Mouse (Mus musculus) left cerebral cortex, postnatal 36 days (tissue): ENCODE results near the gene Lce1l. TPM values are rescaled to one million over a fixed set of nuclear protein-coding genes. Genes with fewer than 3 reads are reported as not detected.
"Not testable (repeated sequence)": the region's sequence is repeated elsewhere in the genome, so short reads cannot be mapped to it uniquely, and the experiment has no call there.

Experiments
- DNase-seq, 2 experiments: peaks; one replicate each; pipeline ENCODE4 v3.0.0; 2021 to 2022; ENCODE audit warnings: low spot score in 2 of 2, mixed read lengths in 1 of 2
- intact Hi-C: fragments of 180-260 bp; cut with DNase I; formaldehyde crosslinking; loops from one replicate; pipeline ENCODE4 v1.15.1; 2025
- total RNA-seq, 2 experiments: library from RNA; stranded (reverse); gene quantifications; 2 replicates each; pipeline ENCODE4 v1.2.3; 2021

Lce1l gene
- not detected for total RNA-seq

DNA sequence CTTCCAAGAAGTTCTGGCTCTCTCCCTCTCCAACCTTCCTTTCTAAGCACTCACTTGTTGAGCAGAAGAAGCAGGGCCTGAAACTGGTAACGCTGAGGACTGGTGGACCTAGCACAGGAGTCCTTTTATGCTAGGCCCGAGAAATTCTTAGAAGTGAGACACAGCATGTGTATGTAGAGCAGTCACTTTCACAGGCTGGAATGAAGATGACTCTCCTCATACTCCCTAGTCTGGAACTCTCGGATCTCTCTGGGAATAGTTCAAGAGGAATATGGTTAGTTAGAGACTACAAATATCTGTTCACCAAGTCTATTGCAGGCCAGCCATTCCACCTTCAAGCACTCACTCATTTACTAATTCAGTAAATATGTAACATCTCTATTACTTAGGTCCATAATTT, at the start of gene Lce1l:
TSS of gene Lce1l (minus strand) at position 101 of the 400 bp plus-strand sequence.
- no peak for DNase-seq
- intact Hi-C loops = no loop called here

DNA sequence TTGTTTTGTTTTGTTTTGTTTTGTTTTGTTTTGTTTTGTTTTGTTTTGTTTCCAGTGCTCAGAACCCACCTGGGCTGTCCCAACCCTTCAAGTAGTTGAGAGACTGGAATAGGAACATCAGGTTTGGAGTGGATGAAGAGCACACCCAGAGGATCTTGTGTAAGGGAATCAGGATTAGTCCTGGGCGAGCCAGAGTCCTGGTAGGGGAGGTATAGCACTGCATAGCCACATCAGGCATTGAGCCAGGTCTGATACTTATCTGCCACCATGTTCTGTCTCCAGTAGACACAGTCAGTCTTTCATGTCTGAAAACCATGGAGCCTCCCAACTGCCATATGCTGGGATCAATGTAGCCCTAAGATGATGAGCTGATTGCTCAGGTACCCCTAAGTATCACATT, 43.4 kb upstream of the Lce1l start:
- DNase-seq = no peak
- intact Hi-C loops = no loop called here

DNA sequence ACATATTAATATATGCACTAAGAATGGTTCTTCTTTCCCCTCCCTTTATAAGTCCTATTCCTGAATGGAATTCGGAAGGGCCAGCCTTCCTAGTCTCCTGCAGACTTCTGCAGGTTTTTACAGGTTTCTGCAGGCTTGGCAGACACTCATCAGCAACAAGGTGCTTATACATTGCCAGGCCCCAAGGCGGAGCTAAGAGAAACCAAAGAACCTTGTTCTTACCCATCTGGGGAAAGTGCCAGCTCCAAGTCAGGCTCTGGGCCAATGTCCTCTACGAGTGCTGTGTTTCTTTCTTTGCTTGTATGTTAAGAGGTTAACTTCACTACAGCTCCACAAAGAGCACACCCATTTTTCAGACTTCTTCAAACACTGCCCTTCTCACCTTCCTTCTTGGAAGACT, 43.0 kb upstream of the Lce1l start:
- intact Hi-C loops = no loop called here
- DNase-seq = no peak

DNA sequence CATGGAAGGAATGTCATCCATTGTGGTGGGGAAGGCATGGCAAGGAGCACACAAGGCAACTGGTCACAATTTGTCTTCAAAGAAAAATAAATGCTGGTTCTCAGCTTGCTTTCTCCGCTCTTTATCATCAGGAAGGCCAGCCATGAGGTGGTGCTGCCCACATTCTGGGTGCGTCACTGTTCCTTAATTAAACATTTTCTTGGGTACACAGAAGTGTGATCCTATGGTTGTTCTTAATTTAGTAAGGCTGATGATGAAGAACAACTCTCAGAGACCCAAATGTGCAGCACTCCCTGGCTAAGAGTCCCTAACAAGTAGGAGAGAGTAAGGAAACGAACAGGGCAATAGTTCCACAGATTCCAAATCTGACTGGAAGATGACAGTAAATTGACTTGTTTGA, 23.1 kb upstream of the Lce1l start:
- DNase-seq = no peak
- intact Hi-C loops = no loop called here

DNA sequence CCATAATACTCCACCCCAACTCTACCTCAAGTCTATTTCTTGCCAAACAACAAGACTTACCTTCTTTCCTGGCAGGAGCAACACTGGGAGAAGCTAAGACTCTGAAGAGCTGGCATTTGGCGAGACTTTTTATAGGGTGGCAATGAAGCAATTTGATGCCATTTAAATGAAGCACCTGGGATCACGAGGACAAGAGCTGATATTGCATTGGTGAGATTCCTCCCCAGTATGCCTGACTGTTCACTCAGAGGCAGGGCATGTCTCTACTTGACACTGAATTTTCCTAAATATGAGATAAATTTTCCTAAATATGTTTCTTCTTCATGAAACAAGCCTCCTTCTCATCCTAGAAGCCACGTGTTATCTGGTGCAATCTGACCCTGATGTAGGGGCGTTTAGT, 19.0 kb upstream of the Lce1l start, which contains the start of gene 2310050C09Rik:
TSS of gene 2310050C09Rik (minus strand) at position 101 of the 400 bp plus-strand sequence.
- intact Hi-C loops = no loop called here
- no peak for DNase-seq

DNA sequence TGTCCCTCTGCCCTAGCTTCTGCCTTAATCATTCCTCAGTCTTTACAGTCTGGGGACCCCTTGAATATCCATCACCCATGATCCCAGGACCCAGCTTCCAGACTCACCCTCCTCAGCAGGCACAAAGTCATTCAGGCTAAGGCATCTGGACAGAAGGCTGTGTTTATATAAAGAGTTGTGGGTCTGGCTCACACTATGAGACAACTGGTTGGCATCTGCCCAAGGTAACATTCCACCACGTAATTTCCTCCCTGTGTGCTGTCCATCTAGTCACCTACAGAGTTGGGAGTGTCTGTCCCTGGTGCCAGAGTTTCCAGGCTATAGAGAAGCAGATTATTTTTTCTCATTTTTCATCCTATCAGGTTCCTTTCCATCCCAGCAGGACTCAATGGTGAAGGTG, 24.0 kb downstream of the Lce1l start, which contains the start of gene Kprp:
TSS of gene Kprp (minus strand) at position 140 of the 400 bp plus-strand sequence.
- DNase-seq = no peak
- intact Hi-C loops = no loop called here

DNA sequence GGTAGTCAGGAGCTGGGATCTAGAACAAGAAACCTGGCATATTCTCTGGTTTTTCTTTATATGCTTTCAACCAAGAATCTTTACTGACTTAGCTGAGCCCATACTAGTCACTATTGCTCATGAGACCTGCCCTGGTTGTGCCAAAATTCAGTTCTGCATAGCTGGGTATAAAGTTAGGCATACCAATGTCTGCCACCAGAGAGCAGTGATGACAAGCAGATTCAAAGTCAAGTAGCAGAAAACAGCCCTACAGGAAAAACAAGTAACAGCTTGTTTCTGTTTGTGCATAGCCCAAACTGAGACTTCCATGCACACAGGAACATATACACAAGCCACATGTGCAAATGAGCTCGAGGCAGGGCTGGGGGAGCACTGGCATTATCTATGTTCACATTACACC, 25.3 kb downstream of the Lce1l start:
- DNase-seq = no peak
- intact Hi-C loops = no loop called here

DNA sequence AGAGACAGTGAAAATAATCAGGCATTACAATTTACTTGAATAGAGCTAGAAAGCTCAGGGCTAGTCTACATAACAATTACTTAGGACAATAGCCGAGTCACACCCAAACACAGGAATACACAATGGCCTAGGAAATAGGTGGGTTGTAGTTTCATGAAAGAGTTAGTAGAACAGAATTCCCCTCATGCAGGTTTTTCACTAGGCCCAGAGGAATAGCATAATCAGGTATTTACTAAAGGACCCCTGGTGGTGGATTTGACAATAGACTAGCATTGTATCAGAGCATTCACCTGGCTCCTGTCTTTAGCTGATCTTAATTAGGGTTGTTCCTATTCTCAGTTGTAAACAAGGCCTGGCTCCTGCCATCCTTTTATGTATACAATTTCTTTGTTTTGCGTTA, 35.0 kb downstream of the Lce1l start:
- intact Hi-C loops, DNase-seq: not testable (repeated sequence)

DNA sequence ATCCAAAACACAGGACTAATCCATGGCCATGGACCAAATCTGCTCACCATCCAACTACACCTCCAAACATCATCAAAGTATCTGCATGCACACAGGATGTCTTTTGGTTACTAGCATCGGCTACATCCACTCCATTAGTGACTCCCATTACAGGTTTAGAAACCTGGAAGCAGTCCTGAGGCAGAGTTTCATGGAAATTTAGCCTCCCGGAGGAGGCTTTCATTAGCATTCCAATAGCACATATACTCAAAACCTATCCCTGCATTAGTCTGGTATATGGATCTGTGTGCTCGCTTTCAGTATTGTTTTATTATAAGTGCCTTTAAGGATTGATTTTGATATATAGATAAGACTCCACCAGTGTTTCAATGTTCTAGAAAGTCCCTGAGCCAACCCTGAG, 35.5 kb downstream of the Lce1l start:
- intact Hi-C loops = no loop called here
- no peak for DNase-seq

DNA sequence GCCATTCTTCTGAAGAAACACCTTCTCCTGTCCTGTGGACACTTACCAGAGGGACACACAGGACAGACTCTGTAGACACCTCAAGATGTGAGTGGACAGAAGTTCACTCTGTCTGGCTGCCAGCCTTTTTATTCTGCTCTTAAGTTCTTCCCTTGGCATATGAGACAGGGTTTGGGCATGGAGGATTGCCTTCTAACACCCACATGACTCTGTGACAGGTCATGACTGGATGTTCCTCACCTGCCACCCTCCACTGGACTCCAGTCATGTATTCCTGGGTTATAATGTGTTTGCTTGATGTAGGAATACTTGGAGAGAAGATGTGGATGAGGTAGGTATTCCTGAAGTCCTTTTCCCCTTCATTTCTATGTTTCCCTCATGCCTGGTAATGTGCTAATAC, 43.3 kb downstream of the Lce1l start, which contains the start of gene Lce1k:
TSS of gene Lce1k (minus strand) at position 101 of the 400 bp plus-strand sequence.
- intact Hi-C loops = no loop called here
- DNase-seq = no peak

Other genes starting within 250 kb of the Lce1l start
- not detected for gene 2210017I01Rik, start 243.8 kb downstream of the Lce1l start, total RNA-seq
- gene Lce6a, start 229.6 kb downstream of the Lce1l start, total RNA-seq = not detected
- gene Lce1a1, start 203.0 kb downstream of the Lce1l start, total RNA-seq = not detected
- gene Lce1b, start 194.4 kb downstream of the Lce1l start, total RNA-seq = not detected
- gene Lce1a2, start 181.0 kb downstream of the Lce1l start, total RNA-seq = not detected
- not detected for gene Lce1c, start 172.0 kb downstream of the Lce1l start, total RNA-seq
- not detected for gene Lce1d, start 164.1 kb downstream of the Lce1l start, total RNA-seq
- gene Lce1e, start 142.2 kb downstream of the Lce1l start, total RNA-seq = not detected
- gene Lce1f, start 130.9 kb downstream of the Lce1l start, total RNA-seq = not detected
- gene Gm38119, start 112.2 kb downstream of the Lce1l start, total RNA-seq = not detected
- not detected for gene Lce1g, start 98.9 kb downstream of the Lce1l start, total RNA-seq
- gene Lce1h, start 86.2 kb downstream of the Lce1l start, total RNA-seq = not detected
- gene Lce1i, start 72.4 kb downstream of the Lce1l start, total RNA-seq = not detected
- gene Lce1j, start 60.8 kb downstream of the Lce1l start, total RNA-seq = not detected
- gene Lce1k, start 43.4 kb downstream of the Lce1l start, total RNA-seq = not detected
- not detected for gene Kprp, start 24.0 kb downstream of the Lce1l start, total RNA-seq
- gene 2310050C09Rik, start 18.9 kb upstream of the Lce1l start, total RNA-seq = not detected
- not detected for gene Lce3a, start 74.9 kb upstream of the Lce1l start, total RNA-seq
- gene Lce3b, start 81.7 kb upstream of the Lce1l start, total RNA-seq = not detected
- gene Lce3c, start 93.2 kb upstream of the Lce1l start, total RNA-seq = not detected
- gene Lce3d, start 106.1 kb upstream of the Lce1l start, total RNA-seq = not detected
- gene Lce3e, start 115.8 kb upstream of the Lce1l start, total RNA-seq = not detected
- gene Lce3f, start 140.9 kb upstream of the Lce1l start, total RNA-seq = not detected
- not detected for gene Crct1, start 164.4 kb upstream of the Lce1l start, total RNA-seq
- gene Lce1m, start 167.8 kb upstream of the Lce1l start, total RNA-seq = not detected
- gene Gm4858, start 217.5 kb upstream of the Lce1l start, total RNA-seq = not detected